Mouse (Mus musculus) megakaryocyte, embryonic 14.5 days (primary cell): ENCODE measurements around the gene Ibsp.

Source experiments
- FLI1 ChIP-seq: IDR thresholded peaks from 2 replicates; pipeline ENCODE4 v1.6.1; 2012; ENCODE audit warnings: low read length, inconsistent platforms, mixed read lengths
- GATA1 ChIP-seq: IDR thresholded peaks from 3 replicates; pipeline ENCODE4 v1.6.1; 2012; ENCODE audit warnings: mixed read lengths, low read length, inconsistent platforms, borderline replicate concordance

DNA sequence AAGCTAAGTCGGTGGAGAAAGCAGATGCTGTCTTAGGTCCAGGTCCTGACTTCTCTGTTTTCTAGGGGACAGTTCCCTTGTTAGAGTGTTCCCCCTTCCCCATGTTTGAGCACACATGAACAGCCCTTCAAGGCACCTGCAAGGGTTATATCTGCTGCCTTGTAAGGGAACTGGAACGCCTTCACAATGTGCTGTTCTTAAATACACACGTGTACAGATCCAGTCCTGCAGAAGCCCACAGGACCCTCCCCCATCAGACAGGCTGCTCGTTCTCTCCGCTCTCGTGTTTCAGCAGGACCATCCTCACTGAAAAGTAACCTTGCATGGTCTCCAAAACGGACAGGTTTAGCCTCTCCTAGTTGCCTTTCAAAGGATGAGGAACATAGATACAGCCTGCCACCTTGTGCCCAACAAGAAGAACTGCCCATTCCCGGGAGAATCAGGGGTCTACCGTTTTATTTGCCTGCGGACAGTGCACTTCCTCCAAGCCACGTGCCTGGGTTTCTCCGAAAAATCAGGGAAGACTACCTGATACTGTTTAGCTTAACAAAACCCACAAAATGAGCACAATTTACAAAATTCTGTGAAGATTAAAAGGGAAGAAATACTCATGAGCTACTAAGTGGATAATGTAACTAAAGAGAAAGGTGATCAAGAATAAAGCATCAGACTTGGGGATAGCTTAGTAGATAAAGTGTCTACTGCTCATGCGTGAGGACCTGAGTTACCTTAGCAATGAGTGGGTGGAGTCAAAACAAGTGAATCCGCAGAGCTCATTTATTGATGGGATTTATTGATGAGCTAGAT, 40.9 kb downstream of the Ibsp start:
- TF ChIP-seq GATA1 (no peak), FLI1 (no peak)
